ENCODE assay signal across 9 mouse cellular contexts in the genomic region with DNA sequence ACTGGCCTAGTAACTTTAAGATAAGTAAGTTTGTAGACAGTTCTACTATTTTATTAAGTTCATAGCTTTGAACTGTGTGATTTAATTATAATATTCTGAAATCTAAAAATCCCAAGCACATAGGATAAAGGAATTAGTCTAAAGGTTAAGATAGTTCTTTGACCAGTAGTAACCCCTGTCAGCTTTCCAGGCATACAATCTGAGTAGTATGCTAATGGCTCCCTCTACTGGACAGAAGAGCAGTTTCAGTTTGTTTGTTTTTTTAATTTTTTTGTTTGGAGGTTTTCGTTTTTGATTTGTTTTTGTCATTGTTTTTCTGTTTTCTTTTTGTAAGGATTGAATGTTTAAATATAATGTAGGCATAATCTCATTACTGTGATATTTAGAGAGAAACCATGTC. TPM values are rescaled to one million over a fixed set of nuclear protein-coding genes. Genes with fewer than 3 reads are reported as not detected.
DNase-seq lines count a peak whose midpoint lies in the region; ATAC-seq lines count a peak whose summit lies in the region.
"Had no signal": no experiment of that assay in that cellular context is flagged by ENCODE, and none has a peak within 500 bp of the region (broad histone marks: within the 10 kb centered on the region; RNA-seq: fewer than 3 reads in every experiment).

No protein-coding gene starts in this region.

- ATAC-seq in hindbrain, embryonic 11.5 days (ENCODE audit: low FRiP score) = no peak
- no peak for ATAC-seq in hindbrain, embryonic 14.5 days (ENCODE audit: low FRiP score)

- H3K36me3 ChIP-seq in hindbrain, embryonic 11.5 days (ENCODE audit: control insufficient read depth, insufficient read depth, low read length) = no peaks in the 10 kb centered on the region
- 0 out of 2 replicates have a peak, but pooled peaks cover 4% of the 10 kb centered on the region for H3K36me3 ChIP-seq in hindbrain, embryonic 10.5 days
- 0 out of 2 replicates have a peak, but pooled peaks cover 5% of the 10 kb centered on the region for H3K36me3 ChIP-seq in hindbrain, embryonic 14.5 days (replicated peaks; ENCODE audit: control insufficient read depth, insufficient read depth)

- no peaks in the 10 kb centered on the region for H3K9me3 ChIP-seq in hindbrain, embryonic 11.5 days (ENCODE audit: control insufficient read depth, low read length)
- H3K9me3 ChIP-seq in hindbrain, embryonic 10.5 days = no peaks in the 10 kb centered on the region
- no peaks in the 10 kb centered on the region for H3K9me3 ChIP-seq in hindbrain, embryonic 14.5 days (ENCODE audit: control insufficient read depth, low read length)

- H3K27ac ChIP-seq in hindbrain, embryonic 11.5 days (ENCODE audit: low read depth, low read length) = no peak overlapping the region
- H3K27ac ChIP-seq in hindbrain, embryonic 10.5 days = no peak overlapping the region
- no peak overlapping the region for H3K27ac ChIP-seq in hindbrain, embryonic 14.5 days

- H3K9ac ChIP-seq in hindbrain, embryonic 11.5 days (ENCODE audit: low read depth, low read length) = no peak overlapping the region
- no peak overlapping the region for H3K9ac ChIP-seq in hindbrain, embryonic 14.5 days

- H3K4me3 ChIP-seq in hindbrain, embryonic 11.5 days (ENCODE audit: low read depth, low read length) = no peak overlapping the region
- H3K4me3 ChIP-seq in hindbrain, embryonic 10.5 days = no peak overlapping the region
- no peak overlapping the region for H3K4me3 ChIP-seq in hindbrain, embryonic 14.5 days (replicated peaks; ENCODE audit: low read length)
- H3K4me3 ChIP-seq: myocyte had no signal

- 10% methylated on average over 1 of the region's 1 CpGs for WGBS in hindbrain, embryonic 11.5 days
- WGBS in hindbrain, embryonic 10.5 days = 26% methylated on average over 1 of the region's 1 CpGs
- 19% methylated on average over 1 of the region's 1 CpGs for WGBS in hindbrain, embryonic 14.5 days

- no peaks in the 10 kb centered on the region for H3K4me1 ChIP-seq in hindbrain, embryonic 11.5 days (replicated peaks; ENCODE audit: control insufficient read depth, insufficient read depth, low read length)
- no peaks in the 10 kb centered on the region for H3K4me1 ChIP-seq in hindbrain, embryonic 10.5 days (replicated peaks)
- 0 out of 2 replicates have a peak, but pooled peaks cover under 1% of the 10 kb centered on the region for H3K4me1 ChIP-seq in hindbrain, embryonic 14.5 days (replicated peaks; ENCODE audit: control insufficient read depth, insufficient read depth, low read length)

- no peaks in the 10 kb centered on the region for H3K27me3 ChIP-seq in hindbrain, embryonic 11.5 days (ENCODE audit: control insufficient read depth, insufficient read depth, low read length)
- no peaks in the 10 kb centered on the region for H3K27me3 ChIP-seq in hindbrain, embryonic 10.5 days (ENCODE audit: insufficient read depth, poor library complexity, severe bottlenecking)
- H3K27me3 ChIP-seq in hindbrain, embryonic 14.5 days (ENCODE audit: control insufficient read depth, insufficient read depth, low read length) = no peaks in the 10 kb centered on the region

- peak; percentile 10 for DNase-seq in hindbrain, embryonic 11.5 days (ENCODE audit: low spot score)
- DNase-seq in hindbrain, embryonic 10.5 days (ENCODE audit: low spot score) = no peak
- DNase-seq in A20 (ENCODE audit: low read depth, low spot score) (peak; percentile 40), MEL-GATA-1-ER (ENCODE audit: extremely low read depth, low read depth) (peak; percentile 25)
- DNase-seq in hindbrain, embryonic 14.5 days (ENCODE audit: low spot score) = peak; percentile 79
- no peak for DNase-seq in B cell, adult 2 months
- no peak for DNase-seq in testis, postnatal 10 days (ENCODE audit: low spot score)
- no peak for DNase-seq in layer of hippocampus, adult 8-10 months (ENCODE audit: low spot score in 2 of 2)

- H3K4me2 ChIP-seq in hindbrain, embryonic 11.5 days (replicated peaks; ENCODE audit: low read depth, low read length) = no peak overlapping the region
- H3K4me2 ChIP-seq in hindbrain, embryonic 14.5 days (replicated peaks) = no peak overlapping the region

RNA-seq across cellular contexts. Expression of a gene that starts 51.2 kb away (rescaled TPM):
- 7.9 and 11.6 TPM in 2 replicates for polyA plus RNA-seq in hindbrain, embryonic 11.5 days (2014; fragmentation: Nextera tagmentation; extraction: Ambion mirVana)
- polyA plus RNA-seq in hindbrain, embryonic 10.5 days (2016; fragmentation: Nextera tagmentation; extraction: Ambion mirVana) = 6.4 and 6.8 TPM in 2 replicates
- polyA plus RNA-seq in hindbrain, embryonic 14.5 days (2014; fragmentation: Nextera tagmentation; extraction: Ambion mirVana) = 9.2 and 10.5 TPM in 2 replicates
- 10 to 100 TPM; 62.5 to 83.2 (median 74.4) TPM for total RNA-seq in layer of hippocampus, adult 8-10 months (2022)

RNA-seq across cellular contexts. Expression of a gene that starts 51.2 kb away (rescaled TPM):
- polyA plus RNA-seq in hindbrain, embryonic 11.5 days (2014; fragmentation: Nextera tagmentation; extraction: Ambion mirVana) = 6.7 and 8.2 TPM in 2 replicates
- 7.5 and 9.1 TPM in 2 replicates for polyA plus RNA-seq in hindbrain, embryonic 10.5 days (2016; fragmentation: Nextera tagmentation; extraction: Ambion mirVana)
- polyA plus RNA-seq in hindbrain, embryonic 14.5 days (2014; fragmentation: Nextera tagmentation; extraction: Ambion mirVana) = 6.8 and 7.6 TPM in 2 replicates
- 10 to 100 TPM; 12.3 to 15.6 (median 12.7) TPM for total RNA-seq in layer of hippocampus, adult 8-10 months (2022)

Comparison
In these comparisons a context has a peak if more than half of its experiments do, and no peak if none do; other contexts are left out.
1. DNase-seq: peak in hindbrain, embryonic 11.5 days (single experiment), A20 (single experiment), MEL-GATA-1-ER (single experiment) and hindbrain, embryonic 14.5 days (single experiment); none in hindbrain, embryonic 10.5 days (single experiment), B cell, adult 2 months (0 of 2), testis, postnatal 10 days (single experiment) and layer of hippocampus, adult 8-10 months (0 of 2).